Mouse (Mus musculus): ENCODE data around the gene Tpm1. TPM values are rescaled to one million over a fixed set of nuclear protein-coding genes. Genes with fewer than 3 reads are reported as not detected.

The Tpm1 gene
- polyA plus RNA-seq, 1 experiment from 2014 or later: 187 TPM

- H3K36me3 ChIP-seq (ENCODE audit: control insufficient read depth, insufficient read depth, low read length): no peaks in the 10 kb centered on the region
- peak overlapping the region; percentile 93 for H3K27ac ChIP-seq (ENCODE audit: low read depth, low read length)
- ATAC-seq: peak; percentile 97
- H3K4me2 ChIP-seq (ENCODE audit: low read length): peak overlapping the region; percentile 71
- peak overlapping the region; percentile 91 for H3K9ac ChIP-seq (ENCODE audit: low read depth, low read length)
- H3K9me3 ChIP-seq (ENCODE audit: control insufficient read depth, low read length): no peaks in the 10 kb centered on the region
- under 1% methylated on average over 73 of the region's 73 CpGs for WGBS
- H3K27me3 ChIP-seq (replicated peaks; ENCODE audit: control insufficient read depth, insufficient read depth, low read length): peaks cover 3% of the 10 kb centered on the region; the same call in 1 of the 2 replicates
- peak overlapping the region; percentile 67 for H3K4me3 ChIP-seq (ENCODE audit: low read length)
- H3K4me1 ChIP-seq (ENCODE audit: control insufficient read depth, insufficient read depth, low read depth, low read length): peaks cover 49% of the 10 kb centered on the region
Observed at GRCm38 (mm10) chr9:67043231-67044199, 5.7 kb downstream of the Tpm1 start.

- no peak for ATAC-seq
- H3K9ac ChIP-seq (ENCODE audit: low read depth, low read length): peak overlapping the region; percentile 91
- peak overlapping the region; percentile 71 for H3K4me2 ChIP-seq (ENCODE audit: low read length)
- H3K9me3 ChIP-seq (ENCODE audit: control insufficient read depth, low read length): no peaks in the 10 kb centered on the region
- H3K27me3 ChIP-seq (replicated peaks; ENCODE audit: control insufficient read depth, insufficient read depth, low read length): peaks cover 3% of the 10 kb centered on the region; the same call in 1 of the 2 replicates
- WGBS: 16% methylated on average over 6 of the region's 6 CpGs
- H3K4me1 ChIP-seq (ENCODE audit: control insufficient read depth, insufficient read depth, low read depth, low read length): peaks cover 42% of the 10 kb centered on the region
- H3K27ac ChIP-seq (ENCODE audit: low read depth, low read length): peak overlapping the region; percentile 93
- H3K36me3 ChIP-seq (ENCODE audit: control insufficient read depth, insufficient read depth, low read length): no peaks in the 10 kb centered on the region
- H3K4me3 ChIP-seq (ENCODE audit: low read length): peak overlapping the region; percentile 67
Observed at GRCm38 (mm10) chr9:67042813-67043207, 6.4 kb downstream of the Tpm1 start.

- Histone ChIP-seq H3K4me3 (ENCODE audit: low read length) (peak overlapping the region; percentile 67), H3K9me3 (ENCODE audit: control insufficient read depth, low read length) (no peaks in the 10 kb centered on the region), H3K4me1 (ENCODE audit: control insufficient read depth, insufficient read depth, low read depth, low read length) (peaks cover 37% of the 10 kb centered on the region), H3K27me3 (replicated peaks; ENCODE audit: control insufficient read depth, insufficient read depth, low read length) (peaks cover 3% of the 10 kb centered on the region; the same call in 1 of the 2 replicates), H3K36me3 (ENCODE audit: control insufficient read depth, insufficient read depth, low read length) (no peaks in the 10 kb centered on the region), H3K4me2 (ENCODE audit: low read length) (peak overlapping the region; percentile 71), H3K27ac (ENCODE audit: low read depth, low read length) (no peak overlapping the region), H3K9ac (ENCODE audit: low read depth, low read length) (peak overlapping the region; percentile 45; the same call in 1 of the 2 replicates)
- ATAC-seq: no peak
- 49% methylated on average over 14 of the region's 14 CpGs for whole genome bisulfite sequencing
Observed at GRCm38 (mm10) chr9:67041840-67042812, 7.1 kb downstream of the Tpm1 start.

GRCm38 (mm10) chr9:67040963-67041839, 8.0 kb downstream of the Tpm1 start:
- ATAC-seq: no peak
- 54% methylated on average over 4 of the region's 4 CpGs for WGBS
- H3K9ac ChIP-seq (ENCODE audit: low read depth, low read length): peak overlapping the region; percentile 42
- peaks cover 37% of the 10 kb centered on the region for H3K4me1 ChIP-seq (ENCODE audit: control insufficient read depth, insufficient read depth, low read depth, low read length)
- H3K9me3 ChIP-seq (ENCODE audit: control insufficient read depth, low read length): no peaks in the 10 kb centered on the region
- no peaks in the 10 kb centered on the region for H3K36me3 ChIP-seq (ENCODE audit: control insufficient read depth, insufficient read depth, low read length)
- H3K27me3 ChIP-seq (replicated peaks; ENCODE audit: control insufficient read depth, insufficient read depth, low read length): no peaks in the 10 kb centered on the region
- H3K4me3 ChIP-seq (ENCODE audit: low read length): peak overlapping the region; percentile 67; the same call in 1 of the 2 replicates
- H3K4me2 ChIP-seq (ENCODE audit: low read length): peak overlapping the region; percentile 71
- no peak overlapping the region for H3K27ac ChIP-seq (ENCODE audit: low read depth, low read length)

GRCm38 (mm10) chr9:67039867-67040266, 9.3 kb downstream of the Tpm1 start:
- WGBS: 40% methylated on average over 10 of the region's 10 CpGs
- H3K36me3 ChIP-seq (ENCODE audit: control insufficient read depth, insufficient read depth, low read length): peaks cover 10% of the 10 kb centered on the region
- no peak overlapping the region for H3K4me3 ChIP-seq (ENCODE audit: low read length)
- no peak overlapping the region for H3K4me2 ChIP-seq (ENCODE audit: low read length)
- no peaks in the 10 kb centered on the region for H3K27me3 ChIP-seq (replicated peaks; ENCODE audit: control insufficient read depth, insufficient read depth, low read length)
- H3K4me1 ChIP-seq (ENCODE audit: control insufficient read depth, insufficient read depth, low read depth, low read length): peaks cover 37% of the 10 kb centered on the region
- H3K27ac ChIP-seq (ENCODE audit: low read depth, low read length): no peak overlapping the region
- H3K9me3 ChIP-seq (ENCODE audit: control insufficient read depth, low read length): peaks cover 1% of the 10 kb centered on the region
- H3K9ac ChIP-seq (ENCODE audit: low read depth, low read length): no peak overlapping the region
- no peak for ATAC-seq

- Histone ChIP-seq H3K9ac (ENCODE audit: low read depth, low read length) (no peak overlapping the region), H3K4me3 (ENCODE audit: low read length) (no peak overlapping the region)
Observed at GRCm38 (mm10) chr9:67038686-67039085, 10.5 kb downstream of the Tpm1 start.

GRCm38 (mm10) chr9:67037666-67038065, 11.5 kb downstream of the Tpm1 start:
- Histone ChIP-seq H3K9me3 (ENCODE audit: control insufficient read depth, low read length) (peaks cover 2% of the 10 kb centered on the region), H3K36me3 (ENCODE audit: control insufficient read depth, insufficient read depth, low read length) (peaks cover 29% of the 10 kb centered on the region), H3K4me3 (ENCODE audit: low read length) (no peak overlapping the region), H3K9ac (ENCODE audit: low read depth, low read length) (no peak overlapping the region), H3K4me1 (ENCODE audit: control insufficient read depth, insufficient read depth, low read depth, low read length) (peaks cover 32% of the 10 kb centered on the region), H3K27me3 (replicated peaks; ENCODE audit: control insufficient read depth, insufficient read depth, low read length) (no peaks in the 10 kb centered on the region), H3K4me2 (ENCODE audit: low read length) (no peak overlapping the region), H3K27ac (ENCODE audit: low read depth, low read length) (no peak overlapping the region)
- 92% methylated on average over 4 of the region's 4 CpGs for WGBS
- no peak for ATAC-seq

More at GRCm38 (mm10) chr9:67038686-67039085, 10.5 kb downstream of the Tpm1 start:
- Histone ChIP-seq H3K9me3 (ENCODE audit: control insufficient read depth, low read length) (peaks cover 2% of the 10 kb centered on the region), H3K27ac (ENCODE audit: low read depth, low read length) (no peak overlapping the region), H3K4me1 (ENCODE audit: control insufficient read depth, insufficient read depth, low read depth, low read length) (peaks cover 32% of the 10 kb centered on the region), H3K27me3 (replicated peaks; ENCODE audit: control insufficient read depth, insufficient read depth, low read length) (no peaks in the 10 kb centered on the region), H3K36me3 (ENCODE audit: control insufficient read depth, insufficient read depth, low read length) (peaks cover 20% of the 10 kb centered on the region), H3K4me2 (ENCODE audit: low read length) (no peak overlapping the region)
- WGBS: 92% methylated on average over 7 of the region's 7 CpGs
- no peak for ATAC-seq

GRCm38 (mm10) chr9:67036527-67037118, 12.6 kb downstream of the Tpm1 start:
- Histone ChIP-seq H3K27ac (ENCODE audit: low read depth, low read length) (no peak overlapping the region), H3K4me2 (ENCODE audit: low read length) (no peak overlapping the region), H3K4me3 (ENCODE audit: low read length) (no peak overlapping the region), H3K9ac (ENCODE audit: low read depth, low read length) (no peak overlapping the region), H3K36me3 (ENCODE audit: control insufficient read depth, insufficient read depth, low read length) (peaks cover 38% of the 10 kb centered on the region), H3K4me1 (ENCODE audit: control insufficient read depth, insufficient read depth, low read depth, low read length) (peaks cover 21% of the 10 kb centered on the region), H3K9me3 (ENCODE audit: control insufficient read depth, low read length) (peaks cover 2% of the 10 kb centered on the region), H3K27me3 (replicated peaks; ENCODE audit: control insufficient read depth, insufficient read depth, low read length) (no peaks in the 10 kb centered on the region)
- ATAC-seq: no peak
- WGBS: 64% methylated on average over 2 of the region's 2 CpGs
